Mouse (Mus musculus): ENCODE measurements at regions not wholly inside any gene's neighbourhood (a gene's known extent, or its start where the extent isn't known, plus 50 kb on each side); places are given as distances from the start of the nearest gene placed in this dataset.
A peak's percentile ranks its signal among the peaks of the same experiment; 100 is the strongest.
"Not testable (repeated sequence)": the region's sequence is repeated elsewhere in the genome, so short reads cannot be mapped to it uniquely, and the experiment has no call there.

GRCm38 (mm10) chr8:35159329-35159728 lies 606.3 kb upstream of the Gm19410 start:
- no peak overlapping the region for H3K4me2 ChIP-seq (ENCODE audit: low read depth, low read length)
- no peak overlapping the region for H3K9ac ChIP-seq (replicated peaks; ENCODE audit: low read length)
- H3K27me3 ChIP-seq (ENCODE audit: insufficient read depth, low read length) = no peaks in the 10 kb centered on the region
- ATAC-seq (no peak), DNase-seq (ENCODE audit: low spot score) (peak; percentile 85)
- H3K36me3 ChIP-seq (ENCODE audit: insufficient read depth, low read length) = no peaks in the 10 kb centered on the region
- no peak overlapping the region for H3K27ac ChIP-seq
- 28% methylated on average over 12 of the region's 12 CpGs for WGBS
- H3K9me3 ChIP-seq (ENCODE audit: low read length) = no peaks in the 10 kb centered on the region
- H3K4me3 ChIP-seq (ENCODE audit: low read length) = no peak overlapping the region
- peak; percentile 96 for TF ChIP-seq CTCF (IDR thresholded peaks at IDR 0.05; ENCODE audit: low read depth)
- H3K4me1 ChIP-seq (ENCODE audit: insufficient read depth, low read length) = no peaks in the 10 kb centered on the region

GRCm38 (mm10) chr8:35160230-35160629 lies 605.4 kb upstream of the Gm19410 start:
- H3K4me1 ChIP-seq (ENCODE audit: insufficient read depth, low read length) = no peaks in the 10 kb centered on the region
- WGBS = 90% methylated on average over 12 of the region's 12 CpGs
- no peak overlapping the region for H3K27ac ChIP-seq
- H3K9me3 ChIP-seq (ENCODE audit: low read length) = no peaks in the 10 kb centered on the region
- TF ChIP-seq CTCF (IDR thresholded peaks at IDR 0.05; ENCODE audit: low read depth) = no peak
- H3K4me2 ChIP-seq (ENCODE audit: low read depth, low read length) = no peak overlapping the region
- no peak overlapping the region for H3K9ac ChIP-seq (replicated peaks; ENCODE audit: low read length)
- no peak for ATAC-seq
- no peaks in the 10 kb centered on the region for H3K27me3 ChIP-seq (ENCODE audit: insufficient read depth, low read length)
- DNase-seq (ENCODE audit: low spot score) = no peak
- no peaks in the 10 kb centered on the region for H3K36me3 ChIP-seq (ENCODE audit: insufficient read depth, low read length)
- no peak overlapping the region for H3K4me3 ChIP-seq (ENCODE audit: low read length)

- not testable (repeated sequence) for H3K27ac ChIP-seq; ATAC-seq; H3K4me2 ChIP-seq (ENCODE audit: low read depth, low read length); H3K4me1 ChIP-seq (ENCODE audit: insufficient read depth, low read length); H3K27me3 ChIP-seq (ENCODE audit: insufficient read depth, low read length); DNase-seq (ENCODE audit: low spot score); H3K9me3 ChIP-seq (ENCODE audit: low read length); H3K36me3 ChIP-seq (ENCODE audit: insufficient read depth, low read length); H3K9ac ChIP-seq (replicated peaks; ENCODE audit: low read length); H3K4me3 ChIP-seq (ENCODE audit: low read length)
- WGBS = 88% methylated on average over 4 of the region's 4 CpGs
Measured at GRCm38 (mm10) chr8:35162166-35162565, 603.4 kb upstream of the Gm19410 start.

- Histone ChIP-seq H3K4me3 (ENCODE audit: low read length) (no peak overlapping the region), H3K27me3 (ENCODE audit: insufficient read depth, low read length) (no peaks in the 10 kb centered on the region), H3K4me1 (ENCODE audit: insufficient read depth, low read length) (no peaks in the 10 kb centered on the region), H3K36me3 (ENCODE audit: insufficient read depth, low read length) (no peaks in the 10 kb centered on the region), H3K27ac (no peak overlapping the region), H3K4me2 (ENCODE audit: low read depth, low read length) (no peak overlapping the region), H3K9ac (replicated peaks; ENCODE audit: low read length) (no peak overlapping the region), H3K9me3 (ENCODE audit: low read length) (no peaks in the 10 kb centered on the region)
- DNase-seq (ENCODE audit: low spot score) (peak; percentile 19), ATAC-seq (no peak)
- WGBS = 80% methylated on average over 6 of the region's 6 CpGs
- no peak for TF ChIP-seq CTCF (IDR thresholded peaks at IDR 0.05; ENCODE audit: low read depth)
Measured at GRCm38 (mm10) chr8:35166611-35167010, 599.0 kb upstream of the Gm19410 start.

GRCm38 (mm10) chr8:35171536-35172310 lies 593.9 kb upstream of the Gm19410 start:
- Histone ChIP-seq H3K4me1 (ENCODE audit: insufficient read depth, low read length) (no peaks in the 10 kb centered on the region; the same call in 1 of the 2 replicates), H3K36me3 (ENCODE audit: insufficient read depth, low read length) (no peaks in the 10 kb centered on the region), H3K4me3 (ENCODE audit: low read length) (no peak overlapping the region), H3K27ac (no peak overlapping the region), H3K9me3 (ENCODE audit: low read length) (no peaks in the 10 kb centered on the region), H3K9ac (replicated peaks; ENCODE audit: low read length) (no peak overlapping the region), H3K27me3 (ENCODE audit: insufficient read depth, low read length) (no peaks in the 10 kb centered on the region), H3K4me2 (ENCODE audit: low read depth, low read length) (no peak overlapping the region)
- WGBS = 80% methylated on average over 13 of the region's 13 CpGs
- ATAC-seq (no peak), DNase-seq (ENCODE audit: low spot score) (no peak)
- no peak for TF ChIP-seq CTCF (IDR thresholded peaks at IDR 0.05; ENCODE audit: low read depth)

- Histone ChIP-seq H3K4me1 (ENCODE audit: insufficient read depth, low read length) (no peaks in the 10 kb centered on the region; the same call in 1 of the 2 replicates), H3K4me2 (ENCODE audit: low read depth, low read length) (no peak overlapping the region), H3K27me3 (ENCODE audit: insufficient read depth, low read length) (no peaks in the 10 kb centered on the region), H3K4me3 (ENCODE audit: low read length) (no peak overlapping the region), H3K27ac (no peak overlapping the region), H3K9ac (replicated peaks; ENCODE audit: low read length) (no peak overlapping the region), H3K9me3 (ENCODE audit: low read length) (no peaks in the 10 kb centered on the region), H3K36me3 (ENCODE audit: insufficient read depth, low read length) (no peaks in the 10 kb centered on the region)
- TF ChIP-seq CTCF (IDR thresholded peaks at IDR 0.05; ENCODE audit: low read depth) = no peak
- DNase-seq (ENCODE audit: low spot score) (no peak), ATAC-seq (no peak)
- WGBS = 72% methylated on average over 5 of the region's 5 CpGs
Measured at GRCm38 (mm10) chr8:35177314-35177713, 588.3 kb upstream of the Gm19410 start.

- H3K4me2 ChIP-seq (ENCODE audit: low read depth, low read length) = no peak overlapping the region
- H3K4me3 ChIP-seq (ENCODE audit: low read length) = no peak overlapping the region
- H3K36me3 ChIP-seq (ENCODE audit: insufficient read depth, low read length) = no peaks in the 10 kb centered on the region
- WGBS = 59% methylated on average over 3 of the region's 3 CpGs
- no peaks in the 10 kb centered on the region for H3K27me3 ChIP-seq (ENCODE audit: insufficient read depth, low read length)
- no peak overlapping the region for H3K27ac ChIP-seq
- DNase-seq (ENCODE audit: low spot score) (peak; percentile 64), ATAC-seq (peak; percentile 79)
- no peaks in the 10 kb centered on the region; the same call in 1 of the 2 replicates for H3K4me1 ChIP-seq (ENCODE audit: insufficient read depth, low read length)
- H3K9me3 ChIP-seq (ENCODE audit: low read length) = no peaks in the 10 kb centered on the region
- no peak overlapping the region for H3K9ac ChIP-seq (replicated peaks; ENCODE audit: low read length)
- no peak for TF ChIP-seq CTCF (IDR thresholded peaks at IDR 0.05; ENCODE audit: low read depth)
Measured at GRCm38 (mm10) chr8:35180075-35180474, 585.5 kb upstream of the Gm19410 start.
